Mouse (Mus musculus): ENCODE data around the gene Stap2. TPM values are rescaled to one million over a fixed set of nuclear protein-coding genes. Genes with fewer than 3 reads are reported as not detected.
A peak's percentile ranks its signal among the peaks of the same experiment; 100 is the strongest.

The Stap2 gene
- polyA plus RNA-seq, 1 experiment, result 51.8 TPM

- no peak overlapping the region for H3K27ac ChIP-seq (ENCODE audit: insufficient read depth, low read length)
- WGBS, result 1% methylated on average over 26 of the region's 26 CpGs
- peak; percentile 48; the same call in 1 of the 2 replicates for TF ChIP-seq POLR2A (IDR thresholded peaks at IDR 0.05; ENCODE audit: borderline replicate concordance, insufficient read depth, low read length)
- no peak for TF ChIP-seq CTCF (IDR thresholded peaks at IDR 0.05; ENCODE audit: borderline replicate concordance, insufficient read depth, low read depth, low read length)
These were observed 49.3 kb downstream of the Stap2 start for GRCm38 (mm10) chr17:55956129-55956528.

DNA sequence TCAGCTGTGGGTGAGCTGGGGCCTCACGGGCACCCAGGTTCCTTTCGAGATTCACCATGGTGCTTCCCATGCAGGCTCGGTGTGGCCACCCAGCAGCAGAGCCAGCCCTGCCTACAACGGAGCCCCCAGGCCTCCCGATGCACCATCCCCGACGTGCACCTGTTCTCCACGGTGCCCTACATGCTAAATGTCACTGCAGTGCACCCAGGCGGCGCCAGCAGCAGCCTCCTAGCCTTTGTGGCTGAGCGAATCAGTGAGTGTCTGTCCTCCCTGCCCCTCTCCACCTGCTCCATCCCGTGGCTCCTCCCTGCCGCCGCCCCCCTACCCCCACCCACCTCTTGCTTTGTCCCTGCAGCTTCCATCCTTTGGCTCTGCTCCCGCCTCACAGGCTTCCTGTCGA is 51.2 kb downstream of the Stap2 start:
- Histone ChIP-seq H3K4me3 (replicated peaks; ENCODE audit: insufficient read depth, low read depth, low read length) (no peak overlapping the region), H3K4me1 (ENCODE audit: control insufficient read depth, insufficient read depth, low read length) (peaks cover 9% of the 10 kb centered on the region; the same call in 1 of the 2 replicates), H3K27me3 (ENCODE audit: control insufficient read depth, insufficient read depth, low read length) (no peaks in the 10 kb centered on the region), H3K27ac (ENCODE audit: insufficient read depth, low read length) (no peak overlapping the region)
- WGBS, result 42% methylated on average over 16 of the region's 16 CpGs
- DNase-seq, result peak in 1 of 2 experiments; percentile 4
- TF ChIP-seq CTCF (IDR thresholded peaks at IDR 0.05; ENCODE audit: borderline replicate concordance, insufficient read depth, low read depth, low read length) (no peak), POLR2A (IDR thresholded peaks at IDR 0.05; ENCODE audit: borderline replicate concordance, insufficient read depth, low read length) (no peak)

More at GRCm38 (mm10) chr17:55956129-55956528, 49.3 kb downstream of the Stap2 start:
- Histone ChIP-seq H3K4me1 (ENCODE audit: control insufficient read depth, insufficient read depth, low read length) (peaks cover 14% of the 10 kb centered on the region), H3K4me3 (replicated peaks; ENCODE audit: insufficient read depth, low read depth, low read length) (peak overlapping the region; percentile 60), H3K27me3 (ENCODE audit: control insufficient read depth, insufficient read depth, low read length) (no peaks in the 10 kb centered on the region)
- DNase-seq, result peak; percentile 88 to 89

GRCm38 (mm10) chr17:55953751-55954150 is 51.6 kb downstream of the Stap2 start:
- no peak overlapping the region for H3K27ac ChIP-seq (ENCODE audit: insufficient read depth, low read length)

DNA sequence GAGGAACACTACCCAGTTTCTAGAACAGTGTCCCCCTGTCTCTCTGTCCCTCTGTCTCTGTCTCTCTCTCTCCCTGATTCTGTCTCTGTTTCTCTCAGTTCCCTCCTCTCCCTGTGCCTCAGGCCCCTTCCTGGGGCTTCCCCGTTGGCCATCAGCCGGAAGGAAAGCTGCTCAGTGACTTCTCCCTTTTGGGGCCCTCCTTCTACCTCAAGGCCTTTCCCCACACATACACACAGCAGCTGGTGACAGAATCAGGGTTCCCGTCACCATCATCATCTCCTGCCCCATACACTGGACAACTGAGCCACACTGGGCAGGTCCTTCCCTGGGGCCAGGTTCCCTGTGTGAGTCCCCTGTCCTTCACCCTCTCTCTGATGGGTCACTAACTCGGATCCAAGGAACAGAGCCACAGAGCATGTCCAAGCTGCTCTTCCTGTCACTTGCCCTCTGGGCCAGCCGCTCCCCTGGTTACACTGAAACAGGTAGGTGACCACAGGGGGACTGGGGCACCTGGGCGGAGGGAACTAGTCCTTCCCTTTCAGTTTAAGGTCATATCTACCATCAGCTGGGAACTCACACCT is 52.8 kb downstream of the Stap2 start, which contains the start of gene Ebi3:
Ebi3 (plus strand) TSS at position 194 of the 581 bp plus-strand sequence.
- Histone ChIP-seq H3K4me1 (ENCODE audit: control insufficient read depth, insufficient read depth, low read length) (peaks cover 8% of the 10 kb centered on the region; the same call in 1 of the 2 replicates), H3K4me3 (replicated peaks; ENCODE audit: insufficient read depth, low read depth, low read length) (no peak within 1 kb of the TSS), H3K27ac (ENCODE audit: insufficient read depth, low read length) (no peak within 1 kb of the TSS), H3K27me3 (ENCODE audit: control insufficient read depth, insufficient read depth, low read length) (no peaks in the 10 kb centered on the region)
- DNase-seq, result no peak
- 70% methylated on average over 6 of the region's 6 CpGs for WGBS
- TF ChIP-seq POLR2A (IDR thresholded peaks at IDR 0.05; ENCODE audit: borderline replicate concordance, insufficient read depth, low read length), result no peak
- TF ChIP-seq CTCF (IDR thresholded peaks at IDR 0.05; ENCODE audit: borderline replicate concordance, insufficient read depth, low read depth, low read length), result no peak

More at GRCm38 (mm10) chr17:55953751-55954150, 51.6 kb downstream of the Stap2 start:
- Histone ChIP-seq H3K27me3 (ENCODE audit: control insufficient read depth, insufficient read depth, low read length) (no peaks in the 10 kb centered on the region), H3K4me3 (replicated peaks; ENCODE audit: insufficient read depth, low read depth, low read length) (no peak overlapping the region), H3K4me1 (ENCODE audit: control insufficient read depth, insufficient read depth, low read length) (peaks cover 9% of the 10 kb centered on the region; the same call in 1 of the 2 replicates)
- WGBS, result 59% methylated on average over 6 of the region's 6 CpGs
- TF ChIP-seq POLR2A (IDR thresholded peaks at IDR 0.05; ENCODE audit: borderline replicate concordance, insufficient read depth, low read length), result no peak
- TF ChIP-seq CTCF (IDR thresholded peaks at IDR 0.05; ENCODE audit: borderline replicate concordance, insufficient read depth, low read depth, low read length), result no peak
- DNase-seq, result no peak

GRCm38 (mm10) chr17:55952041-55952440 is 53.3 kb downstream of the Stap2 start:
- TF ChIP-seq POLR2A (IDR thresholded peaks at IDR 0.05; ENCODE audit: borderline replicate concordance, insufficient read depth, low read length) (no peak), CTCF (IDR thresholded peaks at IDR 0.05; ENCODE audit: borderline replicate concordance, insufficient read depth, low read depth, low read length) (no peak)
- Histone ChIP-seq H3K27ac (ENCODE audit: insufficient read depth, low read length) (no peak overlapping the region), H3K27me3 (ENCODE audit: control insufficient read depth, insufficient read depth, low read length) (no peaks in the 10 kb centered on the region), H3K4me3 (replicated peaks; ENCODE audit: insufficient read depth, low read depth, low read length) (no peak overlapping the region), H3K4me1 (ENCODE audit: control insufficient read depth, insufficient read depth, low read length) (peaks cover 4% of the 10 kb centered on the region; the same call in 1 of the 2 replicates)
- DNase-seq, result no peak

DNA sequence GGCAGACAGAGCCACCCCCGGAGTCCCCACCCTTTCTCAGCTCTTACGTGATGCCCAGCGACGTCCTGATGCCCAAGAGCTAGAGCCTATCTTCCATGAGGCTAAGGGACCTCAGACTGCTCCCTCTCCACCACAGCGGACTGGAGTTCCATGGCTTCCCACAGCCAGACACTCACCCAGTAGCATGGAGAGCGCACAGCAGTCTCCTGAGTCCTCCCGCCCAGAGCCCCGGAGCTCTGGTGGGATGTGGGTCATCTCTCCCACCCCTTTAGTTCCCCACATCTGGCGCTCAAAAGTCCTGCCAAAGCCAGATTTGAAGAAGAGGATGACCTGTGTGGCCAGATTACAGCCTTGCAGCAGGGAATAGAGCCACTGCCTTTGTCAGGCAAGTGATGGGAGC is 54.8 kb downstream of the Stap2 start:
- no peak overlapping the region for H3K27ac ChIP-seq (ENCODE audit: insufficient read depth, low read length)
- H3K27me3 ChIP-seq (ENCODE audit: control insufficient read depth, insufficient read depth, low read length), result no peaks in the 10 kb centered on the region
- TF ChIP-seq POLR2A (IDR thresholded peaks at IDR 0.05; ENCODE audit: borderline replicate concordance, insufficient read depth, low read length) (no peak), CTCF (IDR thresholded peaks at IDR 0.05; ENCODE audit: borderline replicate concordance, insufficient read depth, low read depth, low read length) (no peak)
- no peak for DNase-seq
- no peaks in the 10 kb centered on the region for H3K4me1 ChIP-seq (ENCODE audit: control insufficient read depth, insufficient read depth, low read length)
- H3K4me3 ChIP-seq (replicated peaks; ENCODE audit: insufficient read depth, low read depth, low read length), result no peak overlapping the region
- 76% methylated on average over 9 of the region's 9 CpGs for WGBS

- no peak for DNase-seq
- TF ChIP-seq POLR2A (IDR thresholded peaks at IDR 0.05; ENCODE audit: borderline replicate concordance, insufficient read depth, low read length) (no peak), CTCF (IDR thresholded peaks at IDR 0.05; ENCODE audit: borderline replicate concordance, insufficient read depth, low read depth, low read length) (no peak)
These were observed 56.0 kb downstream of the Stap2 start, which contains the start of gene Zfp119b for GRCm38 (mm10) chr17:55949400-55949799. Gene Zfp119b (minus strand): TSS chr17:55949500.

GRCm38 (mm10) chr17:55948647-55949046 is 56.7 kb downstream of the Stap2 start:
- no peak for DNase-seq
- Histone ChIP-seq H3K4me1 (ENCODE audit: control insufficient read depth, insufficient read depth, low read length) (no peaks in the 10 kb centered on the region), H3K4me3 (replicated peaks; ENCODE audit: insufficient read depth, low read depth, low read length) (no peak overlapping the region), H3K27ac (ENCODE audit: insufficient read depth, low read length) (no peak overlapping the region), H3K27me3 (ENCODE audit: control insufficient read depth, insufficient read depth, low read length) (no peaks in the 10 kb centered on the region)
- 92% methylated on average over 4 of the region's 4 CpGs for WGBS
- TF ChIP-seq CTCF (IDR thresholded peaks at IDR 0.05; ENCODE audit: borderline replicate concordance, insufficient read depth, low read depth, low read length) (no peak), POLR2A (IDR thresholded peaks at IDR 0.05; ENCODE audit: borderline replicate concordance, insufficient read depth, low read length) (no peak)

More at GRCm38 (mm10) chr17:55949400-55949799, 56.0 kb downstream of the Stap2 start, which contains the start of gene Zfp119b:
- Histone ChIP-seq H3K4me3 (replicated peaks; ENCODE audit: insufficient read depth, low read depth, low read length) (no peak within 1 kb of the TSS), H3K4me1 (ENCODE audit: control insufficient read depth, insufficient read depth, low read length) (no peaks in the 10 kb centered on the region), H3K27me3 (ENCODE audit: control insufficient read depth, insufficient read depth, low read length) (no peaks in the 10 kb centered on the region), H3K27ac (ENCODE audit: insufficient read depth, low read length) (no peak within 1 kb of the TSS)
- WGBS, result 89% methylated on average over 2 of the region's 2 CpGs

Other genes starting within 250 kb of the Stap2 start
- gene Zfp119a, start 126.7 kb downstream of the Stap2 start, polyA plus RNA-seq (2012; rRNA removed), result 3.6 and 4.3 TPM in 2 replicates
- 7.7 and 8.7 TPM in 2 replicates for gene Zfp959, start 113.5 kb downstream of the Stap2 start, polyA plus RNA-seq (2012; rRNA removed)
- gene Zfp119b, start 56.1 kb downstream of the Stap2 start, polyA plus RNA-seq (2012; rRNA removed), result 3.3 and 3.7 TPM in 2 replicates
- gene Ebi3, start 52.9 kb downstream of the Stap2 start, polyA plus RNA-seq (2012; rRNA removed), result 0.81 and 1.00 TPM in 2 replicates
- 13.4 and 14.9 TPM in 2 replicates for gene Yju2, start 46.5 kb downstream of the Stap2 start, polyA plus RNA-seq (2012; rRNA removed)
- 122 and 127 TPM in 2 replicates for gene Shd, start 35.1 kb downstream of the Stap2 start, polyA plus RNA-seq (2012; rRNA removed)
- gene Fsd1, start 19.1 kb downstream of the Stap2 start, polyA plus RNA-seq (2012; rRNA removed), result 88.0 and 91.3 TPM in 2 replicates
- 183 and 193 TPM in 2 replicates for gene Mpnd, start 127 bp upstream of the Stap2 start, polyA plus RNA-seq (2012; rRNA removed)
- gene Sh3gl1, start 31.1 kb upstream of the Stap2 start, polyA plus RNA-seq (2012; rRNA removed), result 69.5 and 82.5 TPM in 2 replicates
- 2.9 and 3.3 TPM in 2 replicates for gene Chaf1a, start 34.9 kb upstream of the Stap2 start, polyA plus RNA-seq (2012; rRNA removed)
- gene Ubxn6, start 69.4 kb upstream of the Stap2 start, polyA plus RNA-seq (2012; rRNA removed), result 114 TPM in 2 replicates
- gene Hdgfl2, start 74.0 kb upstream of the Stap2 start, polyA plus RNA-seq (2012; rRNA removed), result 109 and 116 TPM in 2 replicates
- gene Plin4, start 104.2 kb upstream of the Stap2 start, polyA plus RNA-seq (2012; rRNA removed), result 1.1 and 1.7 TPM in 2 replicates
- gene Plin5, start 112.0 kb upstream of the Stap2 start, polyA plus RNA-seq (2012; rRNA removed), result 0.38 and 0.54 TPM in 2 replicates
- 0.93 and 1.6 TPM in 2 replicates for gene Lrg1, start 116.4 kb upstream of the Stap2 start, polyA plus RNA-seq (2012; rRNA removed)
- 51.8 and 54.3 TPM in 2 replicates for gene Sema6b, start 134.8 kb upstream of the Stap2 start, polyA plus RNA-seq (2012; rRNA removed)
- 1.7 and 1.9 TPM in 2 replicates for gene Tnfaip8l1, start 156.9 kb upstream of the Stap2 start, polyA plus RNA-seq (2012; rRNA removed)
- 44.5 and 45.0 TPM in 2 replicates for gene Mydgf, start 178.3 kb upstream of the Stap2 start, polyA plus RNA-seq (2012; rRNA removed)
- gene Dpp9, start 213.3 kb upstream of the Stap2 start, polyA plus RNA-seq (2012; rRNA removed), result 54.7 and 56.3 TPM in 2 replicates